20 mouse cellular contexts compared by ENCODE assay signal in the genomic region with DNA sequence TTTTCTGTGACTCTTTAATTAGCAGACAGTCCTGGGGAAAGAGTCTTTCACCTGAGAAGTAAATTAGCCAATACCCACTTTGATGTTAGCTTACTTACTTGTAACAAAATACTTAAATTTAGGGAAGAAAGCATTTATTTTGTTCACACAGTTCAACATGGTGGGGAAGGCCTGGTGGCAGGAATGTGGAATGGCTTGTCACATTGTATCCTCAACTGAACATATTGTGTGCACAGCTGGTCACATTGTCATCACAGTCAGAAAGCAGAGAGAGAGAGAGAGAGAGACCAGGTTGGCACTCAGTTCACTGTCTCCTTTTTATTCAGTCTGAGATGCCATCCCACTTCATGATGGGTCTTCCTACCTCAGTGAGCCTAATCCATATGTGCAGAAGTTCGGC. TPM values are rescaled to one million over a fixed set of nuclear protein-coding genes. Genes with fewer than 3 reads are reported as not detected.
DNase-seq lines count a peak whose midpoint lies in the region; ATAC-seq and TF ChIP-seq lines count a peak whose summit lies in the region.
"Had no signal": no experiment of that assay in that cellular context is flagged by ENCODE, and none has a peak within 500 bp of the region (broad histone marks: within the 10 kb centered on the region; RNA-seq: fewer than 3 reads in every experiment).

No protein-coding gene starts in this region.

- H3K9ac ChIP-seq in intestine, postnatal 0 days (ENCODE audit: low read depth, low read length): no peak overlapping the region
- H3K9ac ChIP-seq in intestine, embryonic 15.5 days: no peak overlapping the region
- H3K9ac ChIP-seq in ES-E14 (ENCODE audit: insufficient read depth, low read depth, low read length, poor library complexity, severe bottlenecking): no peak overlapping the region
- H3K9ac ChIP-seq: forebrain, embryonic 12.5 days; hindbrain, embryonic 12.5 days; lung, embryonic 15.5 days; stomach, embryonic 15.5 days had no signal

- H3K36me3 ChIP-seq in intestine, postnatal 0 days (ENCODE audit: control insufficient read depth, insufficient read depth): no peaks in the 10 kb centered on the region
- no peaks in the 10 kb centered on the region for H3K36me3 ChIP-seq in intestine, embryonic 15.5 days
- H3K36me3 ChIP-seq in ES-E14 (ENCODE audit: control insufficient read depth, insufficient read depth, low read length, poor library complexity, severe bottlenecking): no peaks in the 10 kb centered on the region
- H3K36me3 ChIP-seq: forebrain, embryonic 12.5 days; G1E; hindbrain, embryonic 12.5 days; lung, embryonic 15.5 days; stomach, embryonic 15.5 days had no signal

- DNase-seq in ES-E14 (ENCODE audit: low read depth, low spot score): peak; percentile 7
- DNase-seq in brain, adult 2 months (ENCODE audit: low read depth, low spot score): peak; percentile 61
- peak; percentile 59 for DNase-seq in layer of hippocampus, adult 9-11 months
- DNase-seq in thymus, postnatal 14 days: no peak
- no peak for DNase-seq in urinary bladder, postnatal 25 days (ENCODE audit: low spot score)
- DNase-seq: adrenal gland, postnatal 25 days; cerebellum, adult 18-20 months; gastrocnemius, postnatal 36 days; kidney, postnatal 4 days; spleen, adult 18-20 months had no signal

- no peak overlapping the region for H3K4me3 ChIP-seq in intestine, postnatal 0 days (ENCODE audit: low read depth, low read length)
- H3K4me3 ChIP-seq in intestine, embryonic 15.5 days (replicated peaks): no peak overlapping the region
- H3K4me3 ChIP-seq in ES-E14 (ENCODE audit: insufficient read depth in 1 of 2, low read depth in 1 of 2, low read length in 2 of 2, poor library complexity in 1 of 2, severe bottlenecking in 1 of 2): no peak overlapping the region
- H3K4me3 ChIP-seq: forebrain, embryonic 12.5 days; hindbrain, embryonic 12.5 days; lung, embryonic 15.5 days; stomach, embryonic 15.5 days had no signal

- H3K4me1 ChIP-seq in intestine, postnatal 0 days (replicated peaks; ENCODE audit: control insufficient read depth, insufficient read depth, low read length): no peaks in the 10 kb centered on the region
- 0 out of 2 replicates have a peak, but pooled peaks cover 4% of the 10 kb centered on the region for H3K4me1 ChIP-seq in intestine, embryonic 15.5 days (replicated peaks)
- no peaks in the 10 kb centered on the region for H3K4me1 ChIP-seq in ES-E14 (ENCODE audit: control insufficient read depth in 2 of 2, insufficient read depth in 2 of 2, low read length in 2 of 2, poor library complexity in 1 of 2)
- H3K4me1 ChIP-seq: forebrain, embryonic 12.5 days; hindbrain, embryonic 12.5 days; lung, embryonic 15.5 days; stomach, embryonic 15.5 days had no signal

- WGBS in intestine, postnatal 0 days: 74% methylated on average over 1 of the region's 1 CpGs
- WGBS in intestine, embryonic 15.5 days: 89% methylated on average over 1 of the region's 1 CpGs

- H3K9me3 ChIP-seq in intestine, postnatal 0 days (ENCODE audit: control insufficient read depth): no peaks in the 10 kb centered on the region
- H3K9me3 ChIP-seq in intestine, embryonic 15.5 days: no peaks in the 10 kb centered on the region
- no peaks in the 10 kb centered on the region for H3K9me3 ChIP-seq in ES-E14 (ENCODE audit: control insufficient read depth, insufficient read depth, low read depth, low read length)
- H3K9me3 ChIP-seq: forebrain, embryonic 12.5 days; hindbrain, embryonic 12.5 days; lung, embryonic 15.5 days; stomach, embryonic 15.5 days had no signal

- ATAC-seq in intestine, postnatal 0 days: no peak
- no peak for ATAC-seq in intestine, embryonic 15.5 days
- ATAC-seq: inflammation-experienced regulatory T-cells, adult 6 months had no signal

- in situ Hi-C loops in ES-E14 (cut with MboI; ENCODE audit: low sequenced_read_pairs in 2 of 2, unreplicated experiment in 2 of 2): no loop called here

- peak; percentile 31 for TF ChIP-seq CTCF in intestine, postnatal 0 days (IDR thresholded peaks at IDR 0.05; ENCODE audit: low read depth)

- H3K27ac ChIP-seq in intestine, postnatal 0 days (ENCODE audit: low read depth, low read length): no peak overlapping the region
- no peak overlapping the region for H3K27ac ChIP-seq in intestine, embryonic 15.5 days
- no peak overlapping the region for H3K27ac ChIP-seq in ES-E14 (ENCODE audit: insufficient read depth, low read depth, low read length, poor library complexity, severe bottlenecking)
- H3K27ac ChIP-seq: forebrain, embryonic 12.5 days; hindbrain, embryonic 12.5 days; lung, embryonic 15.5 days; stomach, embryonic 15.5 days had no signal

- no peaks in the 10 kb centered on the region for H3K27me3 ChIP-seq in intestine, postnatal 0 days (replicated peaks; ENCODE audit: control insufficient read depth, insufficient read depth, low read length)
- H3K27me3 ChIP-seq in intestine, embryonic 15.5 days (replicated peaks): no peaks in the 10 kb centered on the region
- H3K27me3 ChIP-seq: hindbrain, embryonic 12.5 days; lung, embryonic 15.5 days; stomach, embryonic 15.5 days had no signal

- H3K4me2 ChIP-seq in intestine, postnatal 0 days (replicated peaks; ENCODE audit: low read depth): no peak overlapping the region
- no peak overlapping the region for H3K4me2 ChIP-seq in intestine, embryonic 15.5 days (replicated peaks)
- H3K4me2 ChIP-seq: forebrain, embryonic 12.5 days; hindbrain, embryonic 12.5 days; liver, embryonic 11.5 days; lung, embryonic 15.5 days; midbrain, embryonic 11.5 days; stomach, embryonic 15.5 days had no signal

TF ChIP-seq in ES-E14, 5 proteins besides CTCF, POLR2A, EP300 and RAD21:
- TF ChIP-seq HCFC1 (IDR thresholded peaks at IDR 0.05; ENCODE audit: borderline replicate concordance, insufficient read depth, low read length): no peak
- no peak for TF ChIP-seq ZNF384 (IDR thresholded peaks at IDR 0.05; ENCODE audit: low read depth, low read length)
- TF ChIP-seq ZC3H11A (IDR thresholded peaks at IDR 0.05; ENCODE audit: borderline replicate concordance, low read depth, low read length): no peak
- no peak for TF ChIP-seq CHD2 (IDR thresholded peaks at IDR 0.05; ENCODE audit: low read depth, low read length)
- no peak for TF ChIP-seq MAFK (IDR thresholded peaks at IDR 0.05; ENCODE audit: insufficient read depth, low read depth, low read length)

RNA-seq across cellular contexts. Expression of a gene that starts 44.7 kb away (rescaled TPM):
- 0.43 and 0.55 TPM in 2 replicates for polyA plus RNA-seq in intestine, postnatal 0 days (2015; fragmentation: Nextera tagmentation; extraction: Ambion mirVana)
- polyA plus RNA-seq in intestine, embryonic 15.5 days (2015; fragmentation: Nextera tagmentation; extraction: Ambion mirVana): 0.65 and 0.77 TPM in 2 replicates
- total RNA-seq in ES-E14 (2012; rRNA removed): 0.42 and 1.2 TPM in 2 replicates
- total RNA-seq: G1E had no signal
- polyA plus RNA-seq: G1E; hindbrain, embryonic 12.5 days; midbrain, embryonic 11.5 days had no signal

Comparison
In these comparisons a context has a peak if more than half of its experiments do, and no peak if none do; other contexts are left out.
1. DNase-seq: peak in ES-E14 (single experiment), brain, adult 2 months (single experiment) and layer of hippocampus, adult 9-11 months (single experiment); none in thymus, postnatal 14 days (single experiment) and urinary bladder, postnatal 25 days (single experiment).